Mouse (Mus musculus) T-cell, adult 2 months (primary cell): ENCODE results near the gene Uqcc2.
A peak's percentile ranks its signal among the peaks of the same experiment; 100 is the strongest.

ENCODE experiments used
- DNase-seq: peaks from one replicate; pipeline ENCODE4 v3.0.0; 2022; ENCODE audit warnings: low spot score

Gene Uqcc2

DNA sequence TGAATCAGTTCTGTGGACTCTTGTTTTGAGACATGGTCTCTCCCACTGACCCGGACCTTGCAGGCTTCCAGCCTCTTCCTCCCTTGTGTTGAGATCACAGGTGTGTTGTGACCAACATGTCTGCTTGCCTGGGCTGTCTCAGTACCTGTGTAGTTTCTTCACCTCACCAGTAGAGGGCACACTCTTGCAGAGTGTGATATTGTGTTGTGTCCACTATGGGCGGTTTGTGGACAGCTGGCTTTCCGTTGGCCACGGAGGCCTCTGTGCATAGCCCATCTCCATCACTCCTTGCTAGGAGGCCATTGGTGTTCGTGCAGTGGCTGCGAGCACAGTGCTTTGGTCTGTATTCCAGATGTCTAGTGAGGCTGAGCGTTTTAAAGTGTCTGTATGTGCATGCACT, 56.6 kb downstream of the Uqcc2 start:
- DNase-seq = no peak

- DNase-seq = peak; percentile 50
Measured at GRCm38 (mm10) chr17:27074849-27075745, 58.6 kb downstream of the Uqcc2 start.

GRCm38 (mm10) chr17:27074236-27074635, 59.5 kb downstream of the Uqcc2 start:
- DNase-seq = no peak

- no peak for DNase-seq
Measured at GRCm38 (mm10) chr17:27073778-27074177, 59.9 kb downstream of the Uqcc2 start.

DNA sequence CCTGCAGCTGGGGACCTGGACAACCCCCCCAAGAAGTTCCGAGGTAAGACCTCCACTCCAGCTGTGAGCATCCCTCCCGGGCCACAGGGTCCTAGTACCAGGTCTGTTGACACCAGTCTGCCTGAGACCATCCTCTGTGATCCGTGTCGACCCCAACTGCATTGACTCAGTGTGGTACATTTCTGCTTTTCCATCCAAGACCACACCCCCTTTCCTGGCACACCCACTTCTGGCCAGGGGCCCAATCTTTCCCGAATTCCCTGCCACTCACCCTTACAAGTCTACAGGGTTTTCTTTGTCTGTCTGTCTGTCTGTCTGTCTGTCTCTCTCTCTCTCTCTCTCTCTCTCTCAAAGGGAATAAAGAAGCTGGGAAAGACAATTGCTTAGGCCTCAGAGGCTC, 60.6 kb downstream of the Uqcc2 start:
- DNase-seq = no peak
